Mouse (Mus musculus) forebrain, embryonic 14.5 days (tissue): ENCODE results near the gene Ablim1. TPM values are rescaled to one million over a fixed set of nuclear protein-coding genes. Genes with fewer than 3 reads are reported as not detected.

Experiments used
- ATAC-seq: fragments of 200-750 bp; cut with Nextera tagmentation; 2 replicates; pipeline ENCODE4 v1.8.0; 2017; ENCODE audit warnings: mild to moderate bottlenecking, moderate library complexity
- DNase-seq: peaks from one replicate; pipeline ENCODE4 v3.0.0-alpha.2; 2015; ENCODE audit warnings: low spot score
- H3K27ac ChIP-seq: fragments of 300-500 bp; sonication (generic); 2 replicates; pipeline ENCODE4 v1.5.1; 2014; ENCODE audit warnings: low read depth, mild to moderate bottlenecking, control low read depth, low read length, moderate library complexity
- H3K27me3 ChIP-seq: fragments of 300-500 bp; sonication (generic); replicated peaks from 2 replicates; pipeline ENCODE4 v1.6.1; 2014; ENCODE audit warnings: low read length, control low read depth, mixed read lengths; ENCODE audit not compliant: control insufficient read depth, insufficient read depth
- H3K36me3 ChIP-seq: fragments of 300-500 bp; sonication (generic); 2 replicates; pipeline ENCODE4 v1.6.1; 2014; ENCODE audit warnings: low read length, control low read depth; ENCODE audit not compliant: control insufficient read depth, insufficient read depth
- H3K4me1 ChIP-seq: fragments of 300-500 bp; sonication (generic); 2 replicates; pipeline ENCODE4 v1.6.1; 2014; ENCODE audit warnings: antibody characterized with exemption, low read length, control low read depth; ENCODE audit not compliant: control insufficient read depth, insufficient read depth
- H3K4me2 ChIP-seq: fragments of 300-500 bp; sonication (generic); 2 replicates; pipeline ENCODE4 v1.6.1; 2014; ENCODE audit warnings: mild to moderate bottlenecking, control low read depth, low read length
- H3K4me3 ChIP-seq: fragments of 300-500 bp; sonication (generic); 2 replicates; pipeline ENCODE4 v1.5.1; 2014; ENCODE audit warnings: low read depth, low read length, control low read depth
- H3K9ac ChIP-seq: fragments of 300-500 bp; sonication (generic); 2 replicates; pipeline ENCODE4 v1.6.1; 2014; ENCODE audit warnings: mild to moderate bottlenecking, low read length, control low read depth, moderate library complexity
- H3K9me3 ChIP-seq: fragments of 300-500 bp; sonication (generic); replicated peaks from 2 replicates; pipeline ENCODE4 v1.6.1; 2016; ENCODE audit warnings: low read length, control low read depth, mixed read lengths; ENCODE audit not compliant: control insufficient read depth
- WGBS: fragments of 180-500 bp; shearing (Covaris S2); extraction: QIAGEN DNeasy Blood & Tissue Kit; methylation state at CpG from one replicate; pipeline ENCODE4 v1.1.7; 2014; 5-methylcytosine and 5-hydroxymethylcytosine counted together
- polyA plus RNA-seq: library from polyadenylated mRNA; unstranded; fragments of >200 nt; fragmentation: Nextera tagmentation; extraction: Ambion mirVana; gene quantifications from 2 replicates; pipeline ENCODE4 v1.2.1, GENCODE M21; 2014

Gene Ablim1
- polyA plus RNA-seq, 1 experiment from 2014 or later, result 24.0 TPM

- Histone ChIP-seq H3K36me3 (no peaks in the 10 kb centered on the region), H3K9ac (no peak overlapping the region), H3K4me3 (no peak overlapping the region), H3K27me3 (no peaks in the 10 kb centered on the region), H3K27ac (no peak overlapping the region), H3K4me1 (peaks cover 4% of the 10 kb centered on the region; the same call in 1 of the 2 replicates), H3K4me2 (no peak overlapping the region), H3K9me3 (no peaks in the 10 kb centered on the region)
- 81% methylated on average over 4 of the region's 4 CpGs for WGBS
- DNase-seq (no peak), ATAC-seq (no peak)
These were observed 316.4 kb downstream of the Ablim1 start for GRCm38 (mm10) chr19:56998331-56998730.

- no peaks in the 10 kb centered on the region for H3K36me3 ChIP-seq
- H3K27ac ChIP-seq, result no peak overlapping the region
- ATAC-seq (peak; percentile 68), DNase-seq (peak; percentile 61)
- H3K27me3 ChIP-seq, result no peaks in the 10 kb centered on the region
- 7% methylated on average over 10 of the region's 10 CpGs for WGBS
- H3K9ac ChIP-seq, result no peak overlapping the region
- peaks cover 4% of the 10 kb centered on the region; the same call in 1 of the 2 replicates for H3K4me1 ChIP-seq
- H3K9me3 ChIP-seq, result no peaks in the 10 kb centered on the region
- H3K4me2 ChIP-seq, result peak overlapping the region; percentile 8
- no peak overlapping the region for H3K4me3 ChIP-seq
These were observed 317.5 kb downstream of the Ablim1 start for GRCm38 (mm10) chr19:56997164-56997599.

DNA sequence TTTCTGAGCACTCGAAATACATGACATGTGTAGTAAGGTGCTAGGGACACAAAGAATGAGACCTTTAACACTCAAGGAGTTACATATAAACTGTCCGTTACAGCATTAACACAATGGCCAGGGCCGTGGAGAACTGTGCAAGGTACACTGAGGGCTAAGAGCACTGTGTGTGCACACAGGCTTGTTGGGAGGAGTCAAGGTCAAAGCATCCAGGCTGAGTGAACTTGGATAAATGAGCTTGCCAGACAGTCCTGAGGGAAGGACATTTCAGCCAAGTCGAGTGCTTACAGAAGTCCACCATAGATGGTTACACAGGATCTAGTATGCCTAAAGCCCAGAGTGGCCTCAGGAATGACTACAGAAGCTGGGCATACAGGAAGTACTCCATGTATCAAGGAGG is 319.3 kb downstream of the Ablim1 start:
- Histone ChIP-seq H3K4me2 (no peak overlapping the region), H3K4me1 (peaks cover 11% of the 10 kb centered on the region), H3K27me3 (no peaks in the 10 kb centered on the region), H3K27ac (no peak overlapping the region), H3K36me3 (no peaks in the 10 kb centered on the region), H3K9ac (no peak overlapping the region), H3K9me3 (no peaks in the 10 kb centered on the region), H3K4me3 (no peak overlapping the region)
- 90% methylated on average over 4 of the region's 4 CpGs for WGBS
- DNase-seq (no peak), ATAC-seq (no peak)

DNA sequence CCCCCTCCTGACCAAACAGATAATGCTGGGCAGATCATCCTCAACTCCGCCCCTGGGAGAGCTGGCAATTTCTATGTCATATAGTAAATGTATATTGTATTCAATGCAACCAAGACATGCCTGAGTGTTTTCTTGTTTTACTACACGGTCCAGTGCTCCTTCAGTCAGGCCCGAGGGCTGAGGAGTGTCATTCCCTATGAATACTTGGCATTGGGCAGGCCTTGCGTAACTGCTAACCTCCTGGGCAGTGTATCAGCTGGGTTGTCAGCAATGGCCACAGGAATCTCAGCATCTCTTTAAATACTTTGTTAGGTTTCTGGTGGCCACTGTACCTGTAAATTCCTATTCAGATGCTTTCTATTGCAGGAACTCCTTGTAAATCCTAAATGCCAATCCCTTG is 320.1 kb downstream of the Ablim1 start:
- no peak for DNase-seq
- Histone ChIP-seq H3K36me3 (no peaks in the 10 kb centered on the region), H3K4me1 (peaks cover 14% of the 10 kb centered on the region), H3K4me3 (no peak overlapping the region), H3K9me3 (no peaks in the 10 kb centered on the region), H3K9ac (no peak overlapping the region), H3K27me3 (no peaks in the 10 kb centered on the region), H3K4me2 (no peak overlapping the region), H3K27ac (no peak overlapping the region)
- no peak for ATAC-seq
- WGBS, result 75% methylated on average over 4 of the region's 4 CpGs

- H3K36me3 ChIP-seq, result no peaks in the 10 kb centered on the region
- no peaks in the 10 kb centered on the region for H3K9me3 ChIP-seq
- no peak for DNase-seq
- 90% methylated on average over 4 of the region's 4 CpGs for WGBS
- ATAC-seq, result no peak
- H3K4me2 ChIP-seq, result no peak overlapping the region
- H3K4me3 ChIP-seq, result no peak overlapping the region
- no peak overlapping the region for H3K27ac ChIP-seq
- H3K27me3 ChIP-seq, result no peaks in the 10 kb centered on the region
- peaks cover 9% of the 10 kb centered on the region for H3K4me1 ChIP-seq
- H3K9ac ChIP-seq, result no peak overlapping the region
These were observed 321.0 kb downstream of the Ablim1 start for GRCm38 (mm10) chr19:56993763-56994162.

DNA sequence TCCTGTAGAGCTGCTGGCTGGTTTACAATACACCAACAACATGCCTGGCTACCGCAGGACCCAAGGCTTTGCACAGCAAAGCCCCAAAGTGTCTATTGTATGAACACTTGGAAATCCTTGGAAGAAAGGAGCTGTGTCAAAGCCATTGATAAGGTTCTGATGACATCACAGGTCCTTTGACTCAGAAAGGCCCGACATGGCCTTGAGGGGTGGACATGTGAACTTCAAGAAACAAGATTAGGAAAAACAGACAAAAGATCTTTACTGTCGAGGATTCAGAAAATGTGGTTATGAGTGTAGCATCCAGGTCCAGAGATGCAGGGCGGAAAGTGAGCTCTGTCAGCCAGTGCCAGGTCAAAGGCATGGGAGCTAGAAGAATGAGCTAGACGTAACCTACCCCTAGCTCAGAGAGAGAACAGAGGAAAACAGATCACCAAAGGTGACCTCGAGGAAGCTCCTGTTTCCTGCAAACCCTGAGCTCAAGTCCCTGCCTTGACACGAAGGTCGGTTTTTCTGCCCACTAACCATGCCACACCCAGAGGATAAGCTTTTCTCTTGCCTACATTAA is 321.7 kb downstream of the Ablim1 start:
- no peaks in the 10 kb centered on the region for H3K27me3 ChIP-seq
- H3K9me3 ChIP-seq, result no peaks in the 10 kb centered on the region
- no peak overlapping the region for H3K4me2 ChIP-seq
- no peak overlapping the region for H3K4me3 ChIP-seq
- H3K4me1 ChIP-seq, result peaks cover 9% of the 10 kb centered on the region
- 76% methylated on average over 8 of the region's 8 CpGs for WGBS
- no peak for DNase-seq
- H3K9ac ChIP-seq, result no peak overlapping the region
- H3K36me3 ChIP-seq, result no peaks in the 10 kb centered on the region
- no peak overlapping the region for H3K27ac ChIP-seq
- no peak for ATAC-seq

GRCm38 (mm10) chr19:56990367-56991111 is 324.2 kb downstream of the Ablim1 start:
- Histone ChIP-seq H3K36me3 (no peaks in the 10 kb centered on the region), H3K9ac (no peak overlapping the region), H3K4me3 (no peak overlapping the region), H3K9me3 (no peaks in the 10 kb centered on the region), H3K27ac (0 out of 2 replicates have a peak overlapping the region, but pooled peaks have one; percentile 41), H3K27me3 (no peaks in the 10 kb centered on the region), H3K4me2 (no peak overlapping the region), H3K4me1 (peaks cover 9% of the 10 kb centered on the region)
- 21% methylated on average over 14 of the region's 14 CpGs for WGBS
- ATAC-seq, result peak; percentile 69; the same call in 1 of the 2 replicates
- peak; percentile 71 for DNase-seq

GRCm38 (mm10) chr19:56989171-56989570 is 325.5 kb downstream of the Ablim1 start:
- no peak overlapping the region for H3K9ac ChIP-seq
- DNase-seq, result no peak
- no peak overlapping the region for H3K27ac ChIP-seq
- H3K4me3 ChIP-seq, result no peak overlapping the region
- no peak for ATAC-seq
- H3K36me3 ChIP-seq, result no peaks in the 10 kb centered on the region
- 86% methylated on average over 8 of the region's 8 CpGs for WGBS
- no peak overlapping the region for H3K4me2 ChIP-seq
- H3K4me1 ChIP-seq, result peaks cover 9% of the 10 kb centered on the region
- no peaks in the 10 kb centered on the region for H3K9me3 ChIP-seq
- no peaks in the 10 kb centered on the region for H3K27me3 ChIP-seq

DNA sequence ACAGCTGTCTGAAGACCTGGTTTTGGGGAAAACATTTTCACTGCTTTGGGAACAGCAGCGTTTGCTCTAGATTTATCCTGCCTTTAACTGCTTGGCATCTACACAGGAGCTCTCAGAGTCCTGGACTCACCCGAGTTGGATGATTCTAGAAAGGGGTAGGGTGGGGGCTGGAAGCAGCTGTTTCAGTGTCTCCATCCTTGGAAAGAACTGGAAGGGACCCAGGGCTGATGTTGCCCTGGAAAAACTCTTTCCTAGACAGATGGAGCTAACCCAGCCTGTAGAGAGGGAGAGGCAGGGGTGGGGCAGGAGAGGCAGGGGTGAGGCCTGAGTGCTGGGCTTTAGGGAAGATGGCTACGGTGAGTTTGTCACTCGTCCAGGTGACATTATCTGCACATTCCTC is 330.5 kb downstream of the Ablim1 start:
- H3K27ac ChIP-seq, result no peak overlapping the region
- H3K4me2 ChIP-seq, result no peak overlapping the region
- no peak for ATAC-seq
- no peak for DNase-seq
- H3K4me1 ChIP-seq, result no peaks in the 10 kb centered on the region; the same call in 1 of the 2 replicates
- no peaks in the 10 kb centered on the region for H3K36me3 ChIP-seq
- no peak overlapping the region for H3K4me3 ChIP-seq
- no peak overlapping the region for H3K9ac ChIP-seq
- 65% methylated on average over 4 of the region's 4 CpGs for WGBS
- H3K27me3 ChIP-seq, result no peaks in the 10 kb centered on the region
- H3K9me3 ChIP-seq, result no peaks in the 10 kb centered on the region
